Mouse (Mus musculus) thymus, postnatal 14 days (tissue): Measurements from ENCODE around the gene C130032M10Rik.
"Not testable (repeated sequence)": the region's sequence is repeated elsewhere in the genome, so short reads cannot be mapped to it uniquely, and the experiment has no call there.

ENCODE experiments used
- DNase-seq: peaks from one replicate; pipeline ENCODE4 v3.0.0; 2021

C130032M10Rik gene

GRCm38 (mm10) chr9:114518812-114519477 lies 3.4 kb downstream of the C130032M10Rik start:
- no peak for DNase-seq

- not testable (repeated sequence) for DNase-seq
Observed at GRCm38 (mm10) chr9:114520529-114520928, 5.0 kb downstream of the C130032M10Rik start.

- peak; percentile 37 for DNase-seq
Observed at GRCm38 (mm10) chr9:114522041-114522440, 6.5 kb downstream of the C130032M10Rik start.

DNA sequence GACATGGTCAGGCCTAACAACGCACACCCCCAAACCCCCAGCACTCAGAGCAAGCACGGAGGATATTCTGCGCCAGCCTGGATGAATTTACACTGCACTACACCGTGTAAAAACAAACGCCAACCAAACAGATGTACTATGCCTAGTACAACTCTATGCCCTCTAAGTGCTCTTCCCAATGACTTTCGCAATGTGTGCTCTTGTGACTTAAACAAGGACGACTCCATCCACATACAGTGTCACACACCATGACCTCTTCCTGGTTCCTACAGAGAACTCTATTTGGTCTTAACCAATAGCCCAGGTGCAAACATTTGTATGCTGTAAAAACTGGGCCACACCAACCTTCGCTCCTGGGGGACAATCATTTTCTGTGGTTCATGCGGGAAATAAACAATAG lies 7.0 kb downstream of the C130032M10Rik start:
- DNase-seq, result no peak

- no peak for DNase-seq
Observed at GRCm38 (mm10) chr9:114525073-114525633, 9.7 kb downstream of the C130032M10Rik start.

DNA sequence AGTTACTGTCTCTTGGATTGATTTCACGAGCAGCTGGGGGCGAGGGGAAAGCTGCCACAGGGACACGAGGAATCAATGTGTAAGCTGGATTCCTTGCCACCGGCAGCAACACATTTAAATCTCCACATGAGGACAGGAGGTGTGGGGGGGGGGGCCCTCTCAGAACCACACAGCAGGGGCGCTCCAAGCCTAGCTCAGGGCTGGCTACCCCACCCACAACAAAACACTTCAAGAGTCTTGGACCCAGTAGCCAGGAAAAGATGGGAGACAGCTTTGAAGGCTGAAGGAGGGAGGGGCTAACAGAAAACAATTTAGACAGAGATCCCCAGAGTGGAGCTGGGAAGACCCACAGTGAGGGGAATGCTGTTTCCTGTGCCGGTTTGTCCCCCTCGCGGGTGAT lies 10.4 kb downstream of the C130032M10Rik start:
- DNase-seq, result no peak

GRCm38 (mm10) chr9:114526581-114526980 lies 11.1 kb downstream of the C130032M10Rik start:
- no peak for DNase-seq

DNA sequence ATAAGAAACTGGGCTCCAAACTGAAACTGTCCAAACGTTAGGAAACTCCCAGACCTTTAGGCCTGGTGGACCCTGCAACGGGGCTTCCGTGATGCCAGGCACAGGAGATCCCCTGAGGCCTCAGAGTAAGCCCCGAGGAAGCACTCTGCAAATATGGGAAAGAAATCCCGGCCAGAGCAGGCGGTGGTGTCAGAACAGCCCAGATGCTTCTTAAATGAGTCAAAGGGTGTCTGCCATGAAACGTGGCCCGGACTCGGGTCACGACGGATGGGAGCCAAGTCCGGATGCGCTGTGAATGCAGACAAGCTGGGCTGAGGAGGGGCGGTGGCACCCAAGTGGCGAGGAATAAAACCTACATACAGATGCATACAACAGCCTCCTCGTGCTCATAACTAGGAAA lies 11.6 kb downstream of the C130032M10Rik start:
- DNase-seq, result peak; percentile 78

GRCm38 (mm10) chr9:114527992-114528679 lies 12.6 kb downstream of the C130032M10Rik start:
- no peak for DNase-seq

DNA sequence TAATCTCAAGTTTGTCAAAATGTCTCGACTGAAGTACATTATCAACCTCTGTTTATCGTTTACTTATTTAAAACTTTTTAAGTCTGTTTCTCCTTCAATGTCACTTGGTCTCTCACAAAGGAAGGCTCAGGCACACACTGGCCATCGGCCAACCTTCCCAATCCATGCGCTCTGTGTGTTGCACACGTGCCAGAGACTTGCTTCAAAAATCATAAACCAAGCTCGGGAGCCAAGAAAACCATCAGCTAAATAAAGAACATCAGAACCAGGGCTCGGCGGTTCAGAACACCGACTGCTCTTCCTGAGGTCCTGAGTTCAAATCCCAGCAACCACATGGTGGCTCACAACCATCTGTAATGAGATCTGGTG lies 13.2 kb downstream of the C130032M10Rik start:
- DNase-seq, result no peak

DNA sequence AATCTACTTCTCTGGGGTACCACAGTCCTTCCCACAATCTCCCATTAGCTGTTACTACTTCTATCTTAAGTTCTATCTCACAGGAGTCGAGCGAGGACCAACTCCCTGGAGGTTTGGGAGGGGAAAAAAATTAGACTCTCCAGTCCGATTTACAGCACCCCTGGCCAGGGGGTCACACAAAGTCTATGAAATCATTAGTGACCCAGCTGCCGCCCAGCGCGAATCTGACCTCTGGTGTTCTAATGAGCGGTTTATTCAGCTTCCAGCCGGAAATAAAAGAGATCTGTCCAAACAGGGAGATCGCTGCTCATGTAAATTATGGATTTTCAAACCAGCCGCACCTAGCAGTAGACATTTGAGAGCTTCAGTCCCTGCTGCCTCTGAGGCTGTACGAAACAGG lies 15.8 kb downstream of the C130032M10Rik start:
- DNase-seq, result no peak

DNA sequence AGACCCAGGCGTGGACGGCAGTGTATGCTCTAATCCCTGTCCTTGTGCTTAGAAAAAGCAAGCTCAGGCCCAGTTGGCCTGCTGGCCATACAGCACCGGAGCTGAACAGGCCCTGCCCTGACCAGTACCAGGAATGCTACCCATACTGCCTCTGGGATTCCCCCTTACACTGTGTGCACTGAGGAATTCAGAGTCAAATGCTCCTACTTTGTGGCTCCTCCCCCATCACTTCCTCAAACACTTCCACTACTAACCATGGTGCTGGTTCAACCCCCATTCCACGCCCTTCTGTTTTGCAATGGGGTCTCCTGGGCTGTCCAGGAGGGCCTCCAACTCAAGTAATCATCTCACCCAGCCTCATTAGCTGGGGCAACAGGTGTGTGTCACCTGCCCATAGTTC lies 18.4 kb downstream of the C130032M10Rik start:
- no peak for DNase-seq

GRCm38 (mm10) chr9:114534747-114535517 lies 19.4 kb downstream of the C130032M10Rik start:
- DNase-seq, result no peak

- no peak for DNase-seq
Observed at GRCm38 (mm10) chr9:114536628-114537027, 21.1 kb downstream of the C130032M10Rik start.

GRCm38 (mm10) chr9:114538996-114539563 lies 23.6 kb downstream of the C130032M10Rik start:
- no peak for DNase-seq

GRCm38 (mm10) chr9:114541279-114541741 lies 25.8 kb downstream of the C130032M10Rik start:
- DNase-seq, result no peak

DNA sequence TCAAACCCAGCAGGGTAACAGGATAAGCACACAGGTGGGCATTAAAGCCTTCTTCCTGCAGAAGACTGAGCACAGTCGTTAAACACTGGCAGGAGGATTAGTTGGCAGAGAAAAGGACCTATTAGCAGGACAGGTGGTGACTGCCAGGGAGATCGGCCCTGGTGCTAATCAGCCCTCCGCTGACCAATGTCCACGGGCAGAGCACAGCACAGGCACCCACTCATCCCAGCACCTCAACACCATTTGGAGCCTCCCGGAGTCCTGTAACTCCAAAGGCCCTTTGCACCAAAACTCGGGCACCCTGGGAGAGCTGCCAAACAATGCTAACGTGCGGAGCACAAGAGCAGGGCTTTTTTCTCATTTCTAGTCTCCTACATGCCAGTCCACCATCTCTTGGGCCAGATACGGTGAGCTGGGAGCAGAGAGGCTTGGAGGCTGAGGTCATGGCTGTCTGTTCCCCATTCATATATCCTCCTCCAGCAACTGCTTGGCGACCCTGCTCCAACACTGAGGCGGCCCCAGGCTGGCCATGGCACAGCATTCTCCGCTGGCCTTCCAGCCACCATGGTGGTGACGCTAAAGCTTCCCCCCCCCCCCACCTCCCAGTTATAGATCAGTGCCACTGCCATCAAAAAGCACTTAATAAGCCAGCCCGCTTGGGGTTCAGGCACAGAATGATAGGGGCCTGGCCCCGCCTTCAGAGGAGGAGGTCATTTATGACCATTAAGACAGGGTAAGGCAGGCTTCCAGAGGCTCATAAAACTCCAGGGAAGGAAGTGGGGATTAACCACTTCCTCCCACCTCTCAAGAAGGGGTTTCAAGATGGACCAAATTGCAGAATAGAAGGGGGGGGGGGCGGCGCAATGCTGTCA lies 28.6 kb downstream of the C130032M10Rik start:
- no peak for DNase-seq

DNA sequence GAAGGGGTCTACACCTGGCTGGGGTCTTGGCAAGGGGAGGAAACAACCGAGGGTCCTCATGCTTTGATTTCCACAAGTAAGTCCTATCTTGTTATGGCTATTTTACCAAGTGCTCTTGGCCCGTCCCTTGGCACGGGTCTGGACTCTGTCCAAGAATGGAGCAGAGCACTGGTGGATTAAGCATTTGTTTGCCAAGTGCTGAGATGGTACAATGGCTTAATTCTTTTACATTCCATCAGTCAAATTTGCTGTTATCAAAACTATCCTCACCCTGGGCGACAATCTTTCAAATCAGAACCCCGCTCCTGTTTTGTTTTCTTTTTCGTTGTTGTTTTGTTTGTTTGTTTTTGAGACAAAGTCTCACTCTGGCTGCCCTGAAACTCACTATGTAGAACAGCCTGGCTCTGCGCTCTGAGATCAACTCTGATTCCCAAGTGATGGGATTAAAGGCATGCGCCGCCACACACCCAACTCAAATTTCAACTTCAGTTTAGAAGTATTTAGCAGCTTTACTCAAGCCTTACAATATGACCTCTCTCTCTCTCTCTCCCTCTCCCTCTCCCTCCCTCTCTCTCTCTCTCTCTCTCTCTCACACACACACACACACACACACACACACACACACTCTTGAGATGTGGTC lies 29.4 kb downstream of the C130032M10Rik start:
- DNase-seq, result no peak

DNA sequence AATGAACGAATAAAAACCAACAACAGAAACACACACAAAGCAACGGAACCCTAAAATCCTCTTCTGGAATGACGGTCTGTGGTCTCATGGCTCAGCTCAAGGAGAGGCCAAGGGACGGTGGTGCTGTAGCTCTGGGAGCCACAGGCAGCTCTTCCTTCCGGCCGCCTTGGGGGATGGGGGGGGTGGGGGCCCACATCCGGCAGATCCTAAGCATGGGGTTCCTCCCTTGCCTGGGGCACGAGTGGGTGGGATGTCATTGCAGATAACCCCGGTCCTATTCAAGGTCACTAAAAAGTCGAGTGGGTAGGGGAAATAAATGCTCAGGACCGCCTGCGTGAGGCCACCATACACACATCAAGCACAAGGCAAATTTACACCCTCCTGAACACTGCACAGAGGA lies 31.3 kb downstream of the C130032M10Rik start:
- DNase-seq, result peak; percentile 58

GRCm38 (mm10) chr9:114547643-114548077 lies 32.2 kb downstream of the C130032M10Rik start:
- DNase-seq, result peak; percentile 38

DNA sequence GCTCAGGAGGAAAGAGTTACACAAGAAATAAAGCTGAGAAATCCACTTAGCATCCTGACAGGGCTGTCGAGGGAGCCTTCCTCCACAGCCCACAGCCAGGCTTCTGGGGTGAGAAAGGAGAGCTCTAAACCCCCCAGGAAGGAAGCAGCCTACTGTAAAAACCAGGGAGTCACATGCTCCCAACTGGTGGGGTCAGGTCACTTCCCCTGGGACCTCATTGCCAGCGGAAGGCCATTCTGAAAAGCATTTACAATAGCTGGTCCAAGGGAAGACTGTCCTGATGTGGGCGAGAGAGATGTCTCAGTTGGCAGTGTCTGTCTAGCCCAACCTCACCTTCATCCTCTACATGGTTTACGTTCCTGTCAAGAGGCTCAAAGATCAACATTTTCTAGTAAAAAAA lies 33.0 kb downstream of the C130032M10Rik start:
- no peak for DNase-seq
